Mouse (Mus musculus) left cerebral cortex, adult 9 months (tissue): ENCODE measurements at regions not wholly inside any gene's neighbourhood (a gene's known extent, or its start where the extent isn't known, plus 50 kb on each side); places are given as distances from the start of the nearest gene placed in this dataset.

Source experiments
- DNase-seq, 2 experiments: peaks; one replicate each; pipeline ENCODE4 v3.0.0; 2022; ENCODE audit warnings: low spot score in 2 of 2

DNA sequence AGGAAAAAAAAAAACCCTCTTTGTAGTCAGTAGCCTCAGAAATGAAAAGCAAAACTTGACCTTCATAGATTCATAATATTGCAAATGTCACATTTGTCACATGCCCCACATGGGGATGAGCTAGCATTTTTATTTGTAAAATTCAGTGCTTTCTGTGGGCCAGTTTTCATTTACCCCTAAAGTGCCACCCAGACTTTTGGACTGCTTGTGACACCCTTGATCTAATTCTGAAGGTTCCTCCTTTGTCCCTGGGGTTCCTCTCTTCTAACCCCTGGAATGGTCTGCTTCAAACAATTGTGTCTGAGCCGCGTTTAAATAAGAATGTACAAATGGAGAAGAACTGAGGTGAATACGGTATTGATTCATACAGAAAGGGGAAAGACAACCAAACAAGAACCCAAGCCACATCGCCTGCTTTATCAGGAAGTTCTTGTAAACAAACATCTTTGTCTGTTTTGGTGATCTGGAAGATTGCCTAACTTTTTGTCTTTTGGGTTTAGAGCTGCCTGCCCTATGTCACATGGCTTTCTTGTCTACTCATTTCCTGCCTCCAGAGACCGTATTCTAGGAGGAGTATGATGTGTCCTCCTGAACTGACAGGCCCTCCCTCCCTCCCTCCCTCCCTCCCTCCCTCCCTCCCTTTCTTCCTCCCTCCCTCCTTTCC, 203.1 kb upstream of the Gm9833 start:
- no peak for DNase-seq

DNA sequence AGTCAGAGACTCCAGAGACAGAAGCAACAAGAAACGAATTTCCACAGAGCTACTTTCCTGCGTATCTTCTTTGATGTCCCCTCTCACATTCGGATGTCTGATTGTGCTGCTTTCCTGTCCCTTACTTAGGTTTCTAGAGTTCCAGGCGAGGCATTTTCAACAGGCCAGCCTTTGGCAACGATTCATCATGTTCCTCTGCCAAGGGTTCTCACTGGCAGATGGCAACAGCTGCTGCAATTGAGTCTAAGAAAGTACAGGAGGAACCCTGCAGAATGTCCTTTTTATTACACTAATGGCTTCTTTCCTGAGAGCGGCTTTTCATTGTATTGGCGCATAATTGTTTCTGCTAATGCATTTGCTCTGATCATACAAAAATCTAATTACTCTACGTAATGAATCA, 202.3 kb upstream of the Gm9833 start:
- peak in 1 of 2 experiments; percentile 62 for DNase-seq

DNA sequence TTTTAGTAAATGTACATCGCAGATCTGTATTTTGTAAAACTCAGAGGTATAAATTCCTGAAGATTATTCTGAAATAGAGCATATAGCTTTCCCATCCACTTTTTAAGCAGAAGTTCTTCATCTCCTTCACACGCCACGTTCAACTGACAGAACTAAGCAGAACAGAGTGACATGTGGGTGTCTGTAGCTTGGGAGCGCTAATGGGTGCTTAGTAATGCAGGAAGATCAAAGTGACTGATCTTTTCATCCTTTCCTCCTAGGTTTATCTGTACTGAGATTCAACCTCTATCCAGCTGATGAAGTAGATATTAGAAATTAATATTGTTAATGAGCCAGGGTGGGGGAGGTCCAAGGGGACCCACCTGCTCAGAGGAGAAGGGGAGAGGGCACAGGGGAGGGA, 201.8 kb upstream of the Gm9833 start:
- DNase-seq: no peak

DNA sequence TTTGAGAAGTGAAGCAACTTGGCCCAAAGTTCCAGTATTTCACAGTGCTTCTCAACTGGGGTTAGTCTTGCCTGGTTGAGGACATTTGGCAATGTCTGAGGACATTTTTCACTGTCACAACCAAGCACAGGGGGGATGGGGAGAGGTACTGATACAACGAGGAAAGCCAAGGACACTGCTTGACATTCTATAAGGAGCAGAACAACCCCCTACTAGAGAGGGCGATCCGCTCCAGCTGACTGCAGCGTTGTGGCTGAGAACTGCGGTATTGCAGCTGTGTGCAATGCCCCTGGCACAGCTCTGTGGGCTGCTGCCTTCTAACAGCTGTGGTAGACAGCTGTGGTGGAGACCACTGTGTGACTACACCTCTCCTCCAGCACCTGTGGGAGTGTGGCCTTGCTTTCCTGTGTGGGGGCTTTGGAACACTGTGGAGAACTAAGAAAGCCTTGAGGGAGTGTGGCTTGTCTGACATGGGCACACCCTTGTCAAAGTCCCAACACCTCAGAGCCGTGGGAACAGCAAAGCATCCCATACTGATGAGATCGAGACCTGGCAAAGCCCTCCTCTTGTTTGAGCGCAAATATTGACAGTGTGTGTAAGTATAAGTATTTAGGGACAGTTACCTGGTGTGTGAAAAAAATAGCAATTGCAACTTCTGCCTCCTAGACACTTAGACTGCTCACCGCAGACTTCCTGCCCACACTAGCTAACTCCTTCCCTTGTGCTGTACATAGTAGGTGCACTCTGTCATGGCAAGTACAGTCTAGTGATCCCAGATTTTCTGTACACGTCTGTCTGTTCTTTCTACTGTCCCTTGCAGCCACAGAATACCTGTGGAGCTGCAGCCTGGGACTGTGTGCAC, 200.9 kb upstream of the Gm9833 start:
- DNase-seq: no peak

DNA sequence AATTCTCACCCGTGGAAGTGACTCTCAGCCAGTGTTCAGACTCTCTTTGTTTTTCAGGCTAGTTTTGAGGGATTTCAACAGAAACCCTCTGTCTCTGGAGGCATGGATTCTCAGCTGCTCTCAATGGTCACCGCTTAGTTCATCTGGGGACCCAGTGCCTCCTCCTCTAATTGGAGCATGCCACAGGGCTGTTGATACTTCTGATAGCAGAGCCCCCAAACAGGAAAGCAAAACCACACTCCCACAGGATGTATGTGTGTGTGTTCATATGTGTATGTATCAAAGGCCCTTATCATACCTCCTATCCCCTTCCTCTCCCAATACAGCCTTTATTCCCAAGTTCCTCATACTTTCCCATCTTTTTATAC, 200.3 kb upstream of the Gm9833 start:
- DNase-seq: no peak

DNA sequence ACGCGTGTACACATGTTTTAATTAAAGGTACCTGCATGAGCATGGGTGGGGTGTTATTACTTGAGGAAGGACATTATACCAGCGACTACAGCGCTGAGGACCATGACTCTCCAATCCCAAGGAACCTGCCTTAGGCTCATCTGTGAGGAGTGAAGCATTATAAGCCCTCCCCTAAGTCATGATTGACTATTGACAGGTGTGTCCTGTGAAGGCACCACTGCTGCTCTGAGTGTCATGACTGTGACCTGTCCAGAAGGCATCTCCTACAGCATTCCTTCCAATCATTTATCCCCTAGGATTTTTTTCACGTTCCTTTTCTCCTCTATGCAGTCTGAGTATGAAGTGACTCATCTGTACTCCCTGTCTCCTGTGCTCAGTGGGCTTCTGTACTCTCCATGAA, 199.9 kb upstream of the Gm9833 start:
- no peak for DNase-seq

DNA sequence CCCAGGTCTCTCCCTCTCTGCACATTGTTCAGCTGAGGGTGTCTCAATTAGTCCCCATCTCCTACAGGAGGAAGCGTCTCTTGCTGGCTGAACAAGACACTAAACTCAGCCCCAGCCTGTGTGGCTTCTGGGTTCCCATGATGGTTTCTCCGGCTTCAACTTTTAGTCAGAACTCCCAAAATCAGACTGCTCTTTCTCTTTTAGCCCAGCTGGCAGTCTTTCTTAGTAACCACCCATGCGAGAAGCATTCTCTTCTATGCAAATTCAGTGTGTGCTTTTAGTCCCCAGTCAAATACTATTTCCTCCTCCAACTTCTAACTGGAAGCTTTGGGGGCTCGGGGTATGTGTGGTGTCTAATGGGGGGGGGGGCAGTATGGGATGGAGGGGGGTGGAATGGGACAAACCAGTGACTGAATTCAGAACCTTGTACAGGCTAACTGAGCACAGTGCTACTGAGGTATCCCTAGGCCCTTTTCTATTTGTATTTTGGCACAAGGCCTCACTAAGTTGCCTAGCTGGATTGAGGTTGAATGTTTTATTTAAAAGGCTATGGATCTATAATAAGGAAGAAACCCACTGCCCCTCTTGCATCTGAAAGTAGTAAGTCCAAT, 194.9 kb upstream of the Gm9833 start:
- no peak for DNase-seq

DNA sequence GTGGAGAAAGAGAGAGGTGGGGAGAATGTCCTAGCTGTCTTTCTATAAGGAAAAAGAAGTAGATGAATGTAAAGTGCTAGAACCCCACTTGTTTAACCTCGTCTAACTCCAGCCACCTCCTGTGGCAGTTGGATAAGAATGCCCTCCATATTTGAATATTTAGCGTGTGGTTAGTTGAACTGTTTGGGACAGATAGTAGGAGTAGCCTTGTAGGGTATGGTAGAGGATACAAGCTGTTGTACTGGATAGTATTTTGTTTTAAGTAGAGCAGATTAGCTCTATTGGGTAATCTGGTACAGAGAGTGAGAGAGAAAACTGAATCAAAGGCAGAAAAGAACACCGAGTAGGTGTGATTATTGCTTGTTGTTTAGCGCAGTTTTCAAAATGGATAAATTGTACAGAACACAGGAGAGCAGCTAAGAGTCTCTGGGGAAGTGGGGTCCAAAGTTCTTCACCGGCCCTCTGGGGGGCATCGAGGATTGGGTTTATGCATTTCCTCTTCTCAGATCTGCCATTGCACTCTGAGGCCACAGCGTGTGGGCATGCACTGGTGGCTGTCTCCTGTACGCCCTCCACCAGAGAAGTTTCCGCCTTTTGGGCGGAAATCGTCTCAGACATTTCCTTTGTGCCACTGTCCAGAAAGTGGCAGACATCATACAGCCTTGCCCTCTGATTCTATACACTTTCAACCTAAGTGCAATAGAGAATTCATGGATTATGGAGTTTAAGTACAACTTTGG, 192.3 kb upstream of the Gm9833 start:
- no peak for DNase-seq

DNA sequence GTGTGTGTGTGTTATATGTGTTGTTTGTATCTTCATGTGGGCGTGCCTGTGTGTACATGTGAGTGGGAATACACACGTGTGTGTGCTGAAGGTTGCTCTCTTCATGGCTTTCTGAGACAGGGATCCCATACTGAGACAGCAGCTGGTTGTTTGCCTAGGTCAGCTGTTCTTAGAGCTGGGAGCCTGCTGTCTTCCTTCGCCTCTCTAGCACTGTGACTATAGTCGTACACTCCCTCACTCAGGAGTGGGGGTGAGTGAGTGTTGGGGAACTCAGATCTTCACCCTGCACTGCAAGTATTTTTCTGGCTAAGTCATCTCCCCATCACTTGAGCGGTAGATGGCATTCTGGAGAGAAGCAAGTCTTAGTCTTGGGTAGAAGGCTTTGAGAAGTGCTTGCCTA, 191.6 kb upstream of the Gm9833 start:
- DNase-seq: no peak

DNA sequence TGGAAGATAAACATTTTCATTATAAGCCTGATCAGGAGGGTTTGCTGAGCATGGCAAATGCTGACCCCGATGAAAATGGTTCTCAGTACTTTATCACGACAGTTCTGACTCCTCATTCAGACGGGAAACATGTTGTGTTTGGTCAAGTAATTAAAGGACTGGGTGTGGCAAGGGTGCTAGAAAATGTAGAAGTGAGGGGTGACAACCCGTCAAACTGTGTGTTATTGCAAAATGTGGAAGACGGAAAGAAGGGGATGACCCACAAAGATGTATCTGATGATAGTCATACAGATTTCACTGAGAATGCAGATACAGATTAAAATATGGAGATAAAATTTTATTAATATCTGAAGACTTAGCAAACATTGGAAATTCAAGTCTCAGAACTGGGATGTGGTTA, 186.2 kb upstream of the Gm9833 start:
- no peak for DNase-seq

DNA sequence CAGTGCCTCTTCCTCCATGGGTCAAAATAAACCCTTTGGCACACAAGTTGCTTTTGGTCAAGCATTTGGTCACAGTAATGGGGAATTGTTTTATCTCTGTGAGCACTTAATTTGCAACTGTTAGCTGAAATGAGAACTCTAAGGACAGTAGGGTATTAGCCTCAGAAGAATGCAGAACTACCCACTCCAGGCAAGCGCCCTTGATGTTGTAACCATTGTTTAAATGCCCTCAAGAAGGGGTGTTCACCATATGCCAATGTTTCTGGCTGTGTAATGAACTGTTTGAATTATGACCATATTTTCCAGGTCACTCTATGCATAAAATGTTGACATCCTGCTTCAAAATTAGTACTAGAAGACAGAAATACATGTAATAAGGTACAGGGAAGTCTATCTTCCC, 174.6 kb upstream of the Gm9833 start:
- DNase-seq: no peak

DNA sequence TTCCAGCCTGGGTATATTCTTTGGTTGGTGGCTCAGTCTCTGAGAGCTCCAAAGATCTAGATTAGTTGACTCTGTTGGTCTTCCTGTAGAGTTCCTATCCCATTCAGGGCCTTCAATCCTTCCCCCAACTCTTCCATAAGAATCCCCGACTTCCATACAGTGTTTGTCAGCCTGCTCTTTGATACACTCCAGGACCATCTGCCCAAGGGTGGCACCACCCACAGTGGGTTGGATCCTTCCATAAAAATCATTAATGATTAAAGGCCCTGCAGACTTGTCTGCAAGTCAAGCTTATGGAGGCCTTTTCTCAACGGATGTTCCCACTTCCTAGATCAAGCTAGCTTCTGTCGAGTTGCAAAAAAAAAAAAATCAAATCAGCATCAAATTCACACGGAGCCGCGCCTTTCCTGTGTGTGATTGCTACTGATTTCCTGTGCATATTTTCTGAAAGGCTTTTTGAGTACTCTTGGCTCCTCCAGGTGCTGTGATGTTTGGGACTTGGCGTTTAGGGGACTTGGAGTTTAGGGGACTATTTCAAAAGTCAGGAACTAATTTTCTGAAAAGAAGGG, 171.3 kb upstream of the Gm9833 start:
- no peak for DNase-seq

DNA sequence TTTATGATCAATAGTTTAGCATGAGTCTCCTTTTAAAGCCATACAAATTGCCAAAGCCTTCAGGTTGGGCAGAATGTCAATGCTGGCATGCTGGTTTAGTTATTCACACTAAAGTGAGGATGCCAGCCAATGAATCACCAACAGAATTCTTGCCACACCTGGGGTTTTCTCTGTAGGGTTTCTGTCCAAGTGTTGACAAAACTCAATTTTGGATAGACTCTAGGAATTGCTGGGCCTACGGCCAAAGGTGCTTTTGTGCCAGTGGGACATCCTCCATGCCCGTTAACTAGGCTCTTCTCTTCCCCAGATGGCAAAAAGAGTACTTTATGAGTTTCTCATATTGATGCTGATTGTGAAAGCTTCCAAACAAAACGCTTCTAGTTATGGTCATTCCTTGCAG, 167.6 kb upstream of the Gm9833 start:
- peak in 1 of 2 experiments; percentile 18 for DNase-seq

DNA sequence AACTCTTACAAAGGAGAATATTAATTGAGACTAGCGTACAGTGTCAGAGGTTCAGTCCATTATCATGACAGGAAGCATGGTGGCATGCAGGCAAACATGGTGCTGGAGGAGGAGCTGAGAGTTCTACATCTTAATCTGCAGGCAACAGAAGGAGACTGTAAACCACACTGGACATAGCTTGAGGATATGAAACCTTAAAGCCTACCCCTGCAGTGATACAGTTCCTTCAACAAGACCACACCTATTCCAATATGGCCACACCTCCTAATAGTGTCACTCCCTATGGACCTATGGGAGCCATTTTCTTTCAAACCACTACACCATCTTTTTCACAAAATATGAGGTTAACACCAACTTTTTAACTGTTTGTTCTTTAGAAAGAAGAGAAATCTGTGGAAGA, 166.2 kb upstream of the Gm9833 start:
- DNase-seq: no peak

DNA sequence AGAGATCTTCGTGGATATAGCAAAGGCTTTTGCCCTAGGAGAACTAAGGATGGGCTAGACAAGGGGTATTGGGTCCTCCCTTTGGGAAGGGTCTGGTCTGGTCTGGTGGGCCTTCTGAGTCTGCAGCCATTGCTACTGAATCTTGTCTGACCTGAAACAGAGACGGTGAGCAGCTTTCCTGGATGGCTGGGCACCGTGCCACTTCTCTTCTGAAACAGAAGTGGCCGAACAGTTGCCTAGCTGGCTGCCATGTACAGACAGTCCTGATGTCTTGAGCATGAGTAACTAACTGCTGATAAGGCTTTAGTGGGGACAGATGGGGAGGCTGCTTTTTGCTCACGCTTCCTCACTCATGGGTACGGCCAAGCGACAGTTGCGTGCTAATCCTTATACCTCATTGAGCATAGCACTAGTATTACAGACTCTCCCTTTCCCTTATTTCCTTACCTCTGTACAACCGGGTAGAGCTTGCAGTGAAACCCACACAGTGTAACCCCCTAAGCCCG, 165.3 kb upstream of the Gm9833 start:
- no peak for DNase-seq

DNA sequence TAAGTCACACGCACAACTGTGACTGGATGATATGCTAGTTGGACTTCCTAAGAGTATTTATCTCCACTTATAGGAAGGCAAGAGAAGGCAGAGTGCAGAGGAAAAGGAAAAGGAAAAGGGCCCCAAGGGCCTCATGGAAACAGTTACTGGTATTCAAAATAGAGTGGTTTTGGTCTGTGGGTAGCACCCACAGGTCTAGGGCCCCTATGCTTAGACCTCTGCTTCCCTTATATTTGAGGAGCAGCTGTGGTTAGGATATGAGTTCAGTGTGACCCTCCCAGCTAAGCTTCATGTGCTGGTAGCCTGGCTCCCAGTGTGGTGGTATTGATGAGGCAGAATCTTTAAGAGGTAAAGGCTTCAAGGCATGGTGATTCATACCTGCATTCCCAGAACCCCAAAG, 163.3 kb upstream of the Gm9833 start:
- DNase-seq: no peak

DNA sequence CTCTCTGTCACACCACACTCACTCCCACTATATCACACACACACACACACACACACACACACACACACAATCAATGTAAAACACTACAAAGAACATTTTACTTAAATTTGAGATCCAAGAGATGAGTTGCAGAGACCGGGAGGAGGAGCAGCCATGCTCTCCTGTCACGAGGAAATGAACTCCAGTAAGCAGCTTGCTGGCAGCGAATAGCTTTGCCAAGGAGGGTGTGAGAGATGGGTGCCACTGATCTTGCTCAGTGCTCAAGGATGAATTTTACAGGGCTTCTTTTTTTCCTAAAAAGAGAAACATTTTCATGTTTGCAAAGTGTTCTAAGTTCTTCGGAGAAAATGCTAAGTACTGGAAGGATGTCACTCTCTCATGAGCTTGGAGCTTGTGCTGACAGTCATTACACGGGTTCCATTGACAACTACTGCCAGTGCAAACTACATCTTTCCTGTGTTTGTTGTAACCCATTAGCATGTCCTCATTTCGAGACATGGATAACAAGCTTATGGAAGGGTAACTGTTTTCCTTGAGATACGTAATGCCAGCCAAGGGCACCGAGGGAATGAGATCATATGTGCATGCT, 151.0 kb upstream of the Gm9833 start:
- no peak for DNase-seq

DNA sequence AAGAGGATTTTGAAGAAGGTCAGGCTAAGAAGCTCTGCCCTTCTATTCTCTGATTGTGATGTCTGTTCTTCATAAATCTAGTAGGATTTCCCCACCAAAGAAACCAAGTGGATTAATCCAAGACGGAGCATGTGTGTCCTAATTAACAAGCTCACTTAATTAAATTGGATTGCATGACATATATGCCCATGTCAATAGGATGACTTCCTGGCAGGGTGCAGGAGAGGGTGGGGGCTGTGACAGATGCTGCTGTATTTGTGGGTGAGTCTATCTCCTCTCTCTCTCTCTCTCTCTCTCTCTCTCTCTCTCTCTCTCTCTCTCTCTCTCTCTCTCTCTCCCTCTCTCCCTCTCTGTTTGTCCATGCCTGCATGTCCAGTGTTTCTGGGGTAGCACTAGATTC, 149.3 kb upstream of the Gm9833 start:
- DNase-seq: no peak

DNA sequence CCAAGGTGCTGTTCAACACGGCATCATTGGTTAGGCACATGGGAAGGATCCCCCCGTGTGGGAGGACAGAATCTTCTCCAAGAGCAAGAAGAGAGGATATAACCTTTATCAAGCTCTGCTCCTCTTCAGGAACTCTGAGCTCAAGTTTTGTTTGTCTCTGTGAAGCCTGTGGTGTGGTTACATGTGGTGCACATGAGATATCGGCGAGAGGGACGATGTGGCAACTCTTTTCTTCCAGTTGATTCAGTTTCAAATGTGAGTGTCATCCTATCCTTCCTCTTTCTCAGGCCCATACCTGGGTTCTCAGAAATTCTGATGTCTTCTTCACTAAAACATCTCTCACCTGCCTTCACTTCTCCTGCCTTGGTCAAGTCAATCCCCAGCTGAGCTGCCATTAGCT, 145.3 kb upstream of the Gm9833 start:
- no peak for DNase-seq

DNA sequence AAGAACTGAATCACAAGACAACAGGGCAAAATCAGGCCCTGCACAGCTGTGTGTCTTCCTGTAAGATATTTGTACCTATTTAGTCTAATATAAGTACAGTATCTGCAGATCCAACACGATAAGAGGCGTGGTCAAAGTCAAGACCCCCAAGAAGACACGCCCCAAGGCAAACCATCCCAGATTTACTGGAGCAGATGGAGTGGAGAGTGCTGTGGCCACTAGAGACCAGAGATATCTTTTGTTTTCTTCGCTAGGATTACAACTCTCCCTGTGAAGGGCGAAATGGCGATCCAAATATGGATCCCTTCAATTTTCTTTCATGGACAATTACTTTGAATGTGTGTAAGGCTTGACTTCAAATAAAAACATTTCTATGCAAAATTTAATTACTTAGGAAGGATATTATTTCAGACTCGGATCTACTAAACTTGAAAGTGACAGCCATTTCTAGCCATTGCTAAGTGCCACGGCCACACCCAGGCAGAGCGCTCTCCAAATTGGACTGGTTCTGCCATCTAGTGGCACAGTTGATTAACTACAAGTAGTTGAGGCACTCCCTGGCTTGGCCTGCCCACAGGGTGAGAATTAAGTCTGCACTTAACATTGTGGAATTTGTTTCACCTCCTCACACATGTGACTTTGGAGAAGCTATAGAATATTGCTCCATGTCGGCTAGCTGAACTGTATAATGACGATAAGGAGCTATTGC, 140.4 kb upstream of the Gm9833 start:
- peak in 1 of 2 experiments; percentile 75 for DNase-seq

DNA sequence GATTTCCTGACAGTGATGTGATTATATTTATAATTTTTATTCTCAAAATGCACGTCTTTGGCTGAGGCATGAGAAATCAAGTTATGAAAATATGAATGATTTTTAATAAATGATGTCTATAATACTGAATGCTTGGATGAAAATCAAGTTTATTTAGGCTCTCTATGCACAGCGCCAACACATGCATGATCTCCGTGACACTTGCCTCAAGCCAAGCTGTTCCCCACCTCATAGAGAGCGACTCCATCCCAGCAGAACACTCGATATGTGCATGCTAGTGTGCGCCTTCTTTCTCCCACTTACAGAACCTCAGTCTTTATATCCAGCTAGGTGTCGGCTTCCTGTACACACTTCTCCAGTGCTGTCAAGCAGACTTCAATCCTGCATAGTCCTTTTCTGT, 139.8 kb upstream of the Gm9833 start:
- DNase-seq: no peak
